Mouse (Mus musculus): Measurements from ENCODE around the gene Pcdh15. TPM values are rescaled to one million over a fixed set of nuclear protein-coding genes. Genes with fewer than 3 reads are reported as not detected.

Gene Pcdh15
- polyA plus RNA-seq, 1 experiment: 0.37 TPM

GRCm38 (mm10) chr10:73515742-73516141 is 416.6 kb downstream of the Pcdh15 start:
- Histone ChIP-seq H3K4me1 (ENCODE audit: control insufficient read depth, insufficient read depth, low read length) (no peaks in the 10 kb centered on the region), H3K4me3 (ENCODE audit: insufficient read depth, low read length) (no peak overlapping the region), H3K27ac (ENCODE audit: insufficient read depth, low read length) (no peak overlapping the region)
- no peak for TF ChIP-seq CTCF (IDR thresholded peaks at IDR 0.05; ENCODE audit: borderline replicate concordance, insufficient read depth, low read length)
- TF ChIP-seq POLR2A (IDR thresholded peaks at IDR 0.05; ENCODE audit: low read depth, low read length): no peak

GRCm38 (mm10) chr10:73519438-73519837 is 420.3 kb downstream of the Pcdh15 start:
- H3K4me1 ChIP-seq (ENCODE audit: control insufficient read depth, insufficient read depth, low read length): no peaks in the 10 kb centered on the region
- H3K4me3 ChIP-seq (ENCODE audit: insufficient read depth, low read length): no peak overlapping the region
- no peak overlapping the region for H3K27ac ChIP-seq (ENCODE audit: insufficient read depth, low read length)
- TF ChIP-seq CTCF (IDR thresholded peaks at IDR 0.05; ENCODE audit: borderline replicate concordance, insufficient read depth, low read length) (no peak), POLR2A (IDR thresholded peaks at IDR 0.05; ENCODE audit: low read depth, low read length) (no peak)

- no peak overlapping the region for H3K27ac ChIP-seq (ENCODE audit: insufficient read depth, low read length)
- no peak; the same call in 1 of the 2 replicates for TF ChIP-seq CTCF (IDR thresholded peaks at IDR 0.05; ENCODE audit: borderline replicate concordance, insufficient read depth, low read length)
- no peak for TF ChIP-seq POLR2A (IDR thresholded peaks at IDR 0.05; ENCODE audit: low read depth, low read length)
- H3K4me1 ChIP-seq (ENCODE audit: control insufficient read depth, insufficient read depth, low read length): no peaks in the 10 kb centered on the region
- no peak overlapping the region for H3K4me3 ChIP-seq (ENCODE audit: insufficient read depth, low read length)
These were observed 453.7 kb downstream of the Pcdh15 start for GRCm38 (mm10) chr10:73552831-73553230.

- no peak overlapping the region for H3K27ac ChIP-seq (ENCODE audit: insufficient read depth, low read length)
- no peaks in the 10 kb centered on the region for H3K4me1 ChIP-seq (ENCODE audit: control insufficient read depth, insufficient read depth, low read length)
- H3K4me3 ChIP-seq (ENCODE audit: insufficient read depth, low read length): no peak overlapping the region
- no peak for TF ChIP-seq POLR2A (IDR thresholded peaks at IDR 0.05; ENCODE audit: low read depth, low read length)
- no peak for TF ChIP-seq CTCF (IDR thresholded peaks at IDR 0.05; ENCODE audit: borderline replicate concordance, insufficient read depth, low read length)
These were observed 465.1 kb downstream of the Pcdh15 start for GRCm38 (mm10) chr10:73564216-73564615.

- no peaks in the 10 kb centered on the region for H3K4me1 ChIP-seq (ENCODE audit: control insufficient read depth, insufficient read depth, low read length)
- no peak overlapping the region for H3K4me3 ChIP-seq (ENCODE audit: insufficient read depth, low read length)
- TF ChIP-seq CTCF (IDR thresholded peaks at IDR 0.05; ENCODE audit: borderline replicate concordance, insufficient read depth, low read length): no peak
- no peak for TF ChIP-seq POLR2A (IDR thresholded peaks at IDR 0.05; ENCODE audit: low read depth, low read length)
- no peak overlapping the region for H3K27ac ChIP-seq (ENCODE audit: insufficient read depth, low read length)
These were observed 475.7 kb downstream of the Pcdh15 start for GRCm38 (mm10) chr10:73574711-73575297.

- Histone ChIP-seq H3K4me3 (ENCODE audit: insufficient read depth, low read length) (no peak overlapping the region), H3K27ac (ENCODE audit: insufficient read depth, low read length) (no peak overlapping the region), H3K4me1 (ENCODE audit: control insufficient read depth, insufficient read depth, low read length) (no peaks in the 10 kb centered on the region)
- TF ChIP-seq CTCF (IDR thresholded peaks at IDR 0.05; ENCODE audit: borderline replicate concordance, insufficient read depth, low read length): no peak
- no peak for TF ChIP-seq POLR2A (IDR thresholded peaks at IDR 0.05; ENCODE audit: low read depth, low read length)
These were observed 568.4 kb downstream of the Pcdh15 start for GRCm38 (mm10) chr10:73667501-73667900.

GRCm38 (mm10) chr10:73700519-73701286 is 601.6 kb downstream of the Pcdh15 start:
- TF ChIP-seq POLR2A (IDR thresholded peaks at IDR 0.05; ENCODE audit: low read depth, low read length) (no peak), CTCF (IDR thresholded peaks at IDR 0.05; ENCODE audit: borderline replicate concordance, insufficient read depth, low read length) (no peak)
- Histone ChIP-seq H3K4me3 (ENCODE audit: insufficient read depth, low read length) (no peak overlapping the region), H3K27ac (ENCODE audit: insufficient read depth, low read length) (no peak overlapping the region), H3K4me1 (ENCODE audit: control insufficient read depth, insufficient read depth, low read length) (no peaks in the 10 kb centered on the region)

GRCm38 (mm10) chr10:73725566-73726240 is 626.6 kb downstream of the Pcdh15 start:
- Histone ChIP-seq H3K27ac (ENCODE audit: insufficient read depth, low read length) (no peak overlapping the region), H3K4me3 (ENCODE audit: insufficient read depth, low read length) (no peak overlapping the region), H3K4me1 (ENCODE audit: control insufficient read depth, insufficient read depth, low read length) (no peaks in the 10 kb centered on the region)
- no peak for TF ChIP-seq POLR2A (IDR thresholded peaks at IDR 0.05; ENCODE audit: low read depth, low read length)
- TF ChIP-seq CTCF (IDR thresholded peaks at IDR 0.05; ENCODE audit: borderline replicate concordance, insufficient read depth, low read length): no peak

- TF ChIP-seq CTCF (IDR thresholded peaks at IDR 0.05; ENCODE audit: borderline replicate concordance, insufficient read depth, low read length): no peak
- TF ChIP-seq POLR2A (IDR thresholded peaks at IDR 0.05; ENCODE audit: low read depth, low read length): no peak
- Histone ChIP-seq H3K27ac (ENCODE audit: insufficient read depth, low read length) (no peak overlapping the region), H3K4me1 (ENCODE audit: control insufficient read depth, insufficient read depth, low read length) (no peaks in the 10 kb centered on the region), H3K4me3 (ENCODE audit: insufficient read depth, low read length) (no peak overlapping the region)
These were observed 634.1 kb downstream of the Pcdh15 start for GRCm38 (mm10) chr10:73733246-73733645.

GRCm38 (mm10) chr10:73749021-73749420 is 649.9 kb downstream of the Pcdh15 start:
- H3K4me1 ChIP-seq (ENCODE audit: control insufficient read depth, insufficient read depth, low read length): no peaks in the 10 kb centered on the region
- no peak for TF ChIP-seq POLR2A (IDR thresholded peaks at IDR 0.05; ENCODE audit: low read depth, low read length)
- no peak for TF ChIP-seq CTCF (IDR thresholded peaks at IDR 0.05; ENCODE audit: borderline replicate concordance, insufficient read depth, low read length)
- H3K27ac ChIP-seq (ENCODE audit: insufficient read depth, low read length): no peak overlapping the region
- no peak overlapping the region for H3K4me3 ChIP-seq (ENCODE audit: insufficient read depth, low read length)
